Comparison of ENCODE assay signal across 8 mouse cellular contexts in the genomic region with DNA sequence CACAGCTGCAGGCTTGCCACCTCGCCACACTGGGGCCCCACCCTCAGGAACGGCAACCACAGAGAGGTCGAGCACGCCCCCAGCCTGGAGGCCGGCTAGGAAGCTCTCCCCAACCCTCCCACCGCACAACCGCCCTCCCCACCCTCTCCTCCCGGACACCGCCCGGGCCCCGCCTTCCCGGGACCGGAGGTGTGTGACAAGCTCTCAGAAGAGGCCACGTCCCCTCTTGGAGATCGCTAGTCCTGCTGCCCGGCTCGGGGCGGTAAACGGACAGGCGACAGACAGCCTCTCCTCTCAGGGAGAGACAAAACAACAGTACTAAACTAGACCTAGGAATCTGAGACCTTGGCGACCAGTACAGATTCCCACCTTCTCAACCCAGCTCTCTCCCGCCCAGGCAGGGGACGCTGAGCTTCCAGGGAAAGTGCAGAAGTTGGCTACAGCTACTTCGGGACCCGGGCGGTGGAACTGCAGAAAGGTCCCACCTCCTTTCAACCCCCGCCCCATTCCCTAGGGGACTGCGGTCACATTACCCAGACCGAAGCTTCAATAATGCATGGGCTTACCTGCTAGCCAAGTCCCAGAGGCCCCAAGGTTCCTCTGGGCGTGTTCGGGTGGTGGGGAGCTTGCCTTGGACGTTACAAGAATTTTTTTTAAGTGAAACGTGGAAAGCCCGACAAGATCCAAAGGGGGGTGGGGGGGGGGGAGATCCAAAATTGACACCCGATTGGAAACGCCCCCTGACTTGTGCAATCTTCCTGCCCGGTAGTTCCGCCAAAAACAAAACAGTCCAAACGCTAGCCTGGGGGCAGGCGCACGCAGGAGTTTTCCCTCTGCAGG. TPM values are rescaled to one million over a fixed set of nuclear protein-coding genes. Genes with fewer than 3 reads are reported as not detected.
DNase-seq lines count a peak whose midpoint lies in the region; ATAC-seq and TF ChIP-seq lines count a peak whose summit lies in the region.

No protein-coding gene starts in this region.

- TF ChIP-seq POLR2A in testis, adult 2 months (IDR thresholded peaks at IDR 0.05; ENCODE audit: control insufficient read depth, low read depth, low read length), result no peak

- peaks cover 9% of the 10 kb centered on the region for H3K4me1 ChIP-seq in hindbrain, embryonic 14.5 days (replicated peaks; ENCODE audit: control insufficient read depth, insufficient read depth, low read length)
- H3K4me1 ChIP-seq in liver, embryonic 11.5 days (replicated peaks; ENCODE audit: control insufficient read depth, insufficient read depth, low read length), result peaks cover 7% of the 10 kb centered on the region
- H3K4me1 ChIP-seq in testis, adult 2 months (ENCODE audit: control insufficient read depth, insufficient read depth, low read length), result peaks cover 14% of the 10 kb centered on the region

- under 1% methylated on average over 41 of the region's 41 CpGs for WGBS in hindbrain, embryonic 14.5 days
- WGBS in liver, embryonic 11.5 days, result under 1% methylated on average over 41 of the region's 41 CpGs

- TF ChIP-seq CTCF in testis, adult 2 months (IDR thresholded peaks at IDR 0.05; ENCODE audit: control insufficient read depth, insufficient read depth, insufficient replicate concordance, low read depth, low read length), result no peak

- ATAC-seq in hindbrain, embryonic 14.5 days (ENCODE audit: low FRiP score), result peak; percentile 55
- peak; percentile 88 for ATAC-seq in liver, embryonic 11.5 days (replicated peaks; ENCODE audit: low FRiP score)
- peak; percentile 41 for ATAC-seq in monocyte, adult 5-6 weeks (replicated peaks; ENCODE audit: insufficient number of reproducible peaks, low FRiP score, low TSS enrichment, poor library complexity, severe bottlenecking)

- H3K27ac ChIP-seq in hindbrain, embryonic 14.5 days, result peak overlapping the region; percentile 65
- H3K27ac ChIP-seq in liver, embryonic 11.5 days (ENCODE audit: low read depth, low read length), result peak overlapping the region; percentile 90
- peak overlapping the region; percentile 82 for H3K27ac ChIP-seq in testis, adult 2 months (ENCODE audit: control insufficient read depth, insufficient read depth, low read depth, low read length)

- H3K36me3 ChIP-seq in hindbrain, embryonic 14.5 days (replicated peaks; ENCODE audit: control insufficient read depth, insufficient read depth), result no peaks in the 10 kb centered on the region
- no peaks in the 10 kb centered on the region for H3K36me3 ChIP-seq in liver, embryonic 11.5 days (ENCODE audit: control insufficient read depth, insufficient read depth, low read length)
- no peaks in the 10 kb centered on the region for H3K36me3 ChIP-seq in testis, adult 2 months (ENCODE audit: control insufficient read depth, insufficient read depth, low read length)

- H3K9me3 ChIP-seq in hindbrain, embryonic 14.5 days (ENCODE audit: control insufficient read depth, low read length), result no peaks in the 10 kb centered on the region
- H3K9me3 ChIP-seq in liver, embryonic 11.5 days (ENCODE audit: control insufficient read depth, low read length), result no peaks in the 10 kb centered on the region

- peak overlapping the region; percentile 84 for H3K4me2 ChIP-seq in hindbrain, embryonic 14.5 days (replicated peaks)
- H3K4me2 ChIP-seq in liver, embryonic 11.5 days, result peak overlapping the region; percentile 96

- H3K9ac ChIP-seq in hindbrain, embryonic 14.5 days, result peak overlapping the region; percentile 69
- H3K9ac ChIP-seq in liver, embryonic 11.5 days (ENCODE audit: low read depth, low read length), result peak overlapping the region; percentile 87

- H3K27me3 ChIP-seq in hindbrain, embryonic 14.5 days (ENCODE audit: control insufficient read depth, insufficient read depth, low read length), result no peaks in the 10 kb centered on the region
- H3K27me3 ChIP-seq in liver, embryonic 11.5 days (replicated peaks; ENCODE audit: control insufficient read depth, insufficient read depth, low read length), result no peaks in the 10 kb centered on the region
- 0 out of 2 replicates have a peak, but pooled peaks cover 2% of the 10 kb centered on the region for H3K27me3 ChIP-seq in testis, adult 2 months (ENCODE audit: control insufficient read depth, insufficient read depth, low read length)

- peak overlapping the region; percentile 72 for H3K4me3 ChIP-seq in hindbrain, embryonic 14.5 days (replicated peaks; ENCODE audit: low read length)
- H3K4me3 ChIP-seq in liver, embryonic 11.5 days (ENCODE audit: low read depth, low read length), result peak overlapping the region; percentile 70
- peak overlapping the region; percentile 87 for H3K4me3 ChIP-seq in testis, adult 2 months (ENCODE audit: control insufficient read depth, low read depth, low read length)

- DNase-seq in layer of hippocampus, postnatal 10 days (ENCODE audit: low spot score in 2 of 2), result peak; percentile 29 to 45
- DNase-seq in layer of hippocampus, adult 9-10 months (ENCODE audit: low spot score), result no peak
- DNase-seq in cerebellum, adult 9-10 months, result peak; percentile 67
- peak; percentile 69 for DNase-seq in gastrocnemius, adult 18-20 months (ENCODE audit: low spot score)
- DNase-seq in hindbrain, embryonic 14.5 days (ENCODE audit: low spot score), result peak; percentile 55
- peak; percentile 87 for DNase-seq in liver, embryonic 11.5 days (ENCODE audit: low spot score)

RNA-seq across cellular contexts. Expression of a gene that starts 0.8 kb away (rescaled TPM):
- 10 to 100 TPM; 33.1 to 33.6 TPM for total RNA-seq in layer of hippocampus, postnatal 10 days (2021)
- 10 to 100 TPM; 17.6 to 20.4 TPM for total RNA-seq in gastrocnemius, adult 18-20 months (2021)
- 25.0 and 28.2 TPM in 2 replicates for polyA plus RNA-seq in hindbrain, embryonic 14.5 days (2014; fragmentation: Nextera tagmentation; extraction: Ambion mirVana)
- 19.8 and 23.0 TPM in 2 replicates for polyA plus RNA-seq in liver, embryonic 11.5 days (2014; fragmentation: Nextera tagmentation; extraction: Ambion mirVana)
- 61.8 to 169 TPM (median 72.5 TPM) in 3 replicates for total RNA-seq in monocyte, adult 5-6 weeks (2017)
- 4.8 and 5.7 TPM in 2 replicates for polyA plus RNA-seq in testis, adult 2 months (2012; rRNA removed)
